Mouse (Mus musculus) erythroblast, embryonic 14.5 days (primary cell): Measurements from ENCODE around the gene Mtmr4. TPM values are rescaled to one million over a fixed set of nuclear protein-coding genes. Genes with fewer than 3 reads are reported as not detected.

Experiments
- H3K27me3 ChIP-seq: 2 replicates; pipeline ENCODE4 v1.6.1; 2012; ENCODE audit warnings: inconsistent platforms; ENCODE audit not compliant: control insufficient read depth
- H3K36me3 ChIP-seq: 2 replicates; pipeline ENCODE4 v1.6.1; 2012; ENCODE audit warnings: mild to moderate bottlenecking, inconsistent platforms; ENCODE audit not compliant: control insufficient read depth
- H3K4me1 ChIP-seq: 2 replicates; pipeline ENCODE4 v1.6.1; 2012; ENCODE audit warnings: inconsistent platforms; ENCODE audit not compliant: control insufficient read depth
- H3K4me3 ChIP-seq: replicated peaks from 2 replicates; pipeline ENCODE3; 2012; ENCODE audit warnings: moderate library complexity, mild to moderate bottlenecking, inconsistent platforms
- H3K9me3 ChIP-seq: 2 replicates; pipeline ENCODE4 v1.6.1; 2012; ENCODE audit warnings: low read length, inconsistent platforms, mixed read lengths; ENCODE audit not compliant: control insufficient read depth
- GATA1 ChIP-seq: IDR thresholded peaks from 2 replicates; pipeline ENCODE4 v1.6.1; 2012; ENCODE audit warnings: low read length, inconsistent platforms, mixed read lengths
- TAL1 ChIP-seq: IDR thresholded peaks from 3 replicates; pipeline ENCODE4 v1.6.1; 2012; ENCODE audit warnings: low read length, inconsistent platforms, mixed read lengths
- polyA plus RNA-seq: library from polyadenylated mRNA; stranded (reverse); fragments of >175 nt; gene quantifications from 2 replicates; pipeline ENCODE4 v1.2.3, GENCODE M21; 2012

The Mtmr4 gene
- polyA plus RNA-seq = 0.20 and 0.53 TPM in 2 replicates

GRCm38 (mm10) chr11:87591526-87592353, at the start of gene Mtmr4:
Gene Mtmr4, plus strand, starts transcription at chr11:87592162.
- Histone ChIP-seq H3K4me1 (peaks cover 70% of the 10 kb centered on the region), H3K27me3 (no peaks in the 10 kb centered on the region), H3K36me3 (peaks cover 27% of the 10 kb centered on the region), H3K4me3 (peak within 1 kb of the TSS; percentile 89), H3K9me3 (no peaks in the 10 kb centered on the region)
- TF ChIP-seq GATA1 = no peak
- TF ChIP-seq TAL1 = no peak

GRCm38 (mm10) chr11:87542285-87542684, 49.7 kb upstream of the Mtmr4 start:
- TF ChIP-seq GATA1 = no peak
- no peak for TF ChIP-seq TAL1
- no peaks in the 10 kb centered on the region for H3K36me3 ChIP-seq

GRCm38 (mm10) chr11:87542906-87543305, 49.1 kb upstream of the Mtmr4 start:
- Histone ChIP-seq H3K4me1 (0 out of 2 replicates have a peak, but pooled peaks cover 1% of the 10 kb centered on the region), H3K9me3 (no peaks in the 10 kb centered on the region), H3K36me3 (no peaks in the 10 kb centered on the region), H3K4me3 (no peak overlapping the region), H3K27me3 (no peaks in the 10 kb centered on the region)
- TF ChIP-seq TAL1 = no peak
- TF ChIP-seq GATA1 = no peak

More at GRCm38 (mm10) chr11:87542285-87542684, 49.7 kb upstream of the Mtmr4 start:
- Histone ChIP-seq H3K9me3 (no peaks in the 10 kb centered on the region), H3K27me3 (no peaks in the 10 kb centered on the region), H3K4me3 (no peak overlapping the region), H3K4me1 (0 out of 2 replicates have a peak, but pooled peaks cover 1% of the 10 kb centered on the region)

GRCm38 (mm10) chr11:87553342-87553741, 38.6 kb upstream of the Mtmr4 start:
- TF ChIP-seq TAL1 (no peak), GATA1 (no peak)
- Histone ChIP-seq H3K36me3 (no peaks in the 10 kb centered on the region), H3K4me3 (no peak overlapping the region), H3K4me1 (no peaks in the 10 kb centered on the region), H3K27me3 (no peaks in the 10 kb centered on the region), H3K9me3 (no peaks in the 10 kb centered on the region)

- Histone ChIP-seq H3K36me3 (no peaks in the 10 kb centered on the region), H3K27me3 (no peaks in the 10 kb centered on the region), H3K9me3 (no peaks in the 10 kb centered on the region), H3K4me1 (no peaks in the 10 kb centered on the region), H3K4me3 (no peak overlapping the region)
- TF ChIP-seq TAL1 (no peak), GATA1 (no peak)
Measured at GRCm38 (mm10) chr11:87554386-87554785, 37.6 kb upstream of the Mtmr4 start.

- Histone ChIP-seq H3K9me3 (no peaks in the 10 kb centered on the region), H3K4me3 (no peak overlapping the region), H3K4me1 (no peaks in the 10 kb centered on the region), H3K36me3 (no peaks in the 10 kb centered on the region), H3K27me3 (no peaks in the 10 kb centered on the region)
- TF ChIP-seq GATA1 = no peak
- no peak for TF ChIP-seq TAL1
Measured at GRCm38 (mm10) chr11:87555106-87555703, 36.8 kb upstream of the Mtmr4 start.

- no peaks in the 10 kb centered on the region for H3K27me3 ChIP-seq
- no peaks in the 10 kb centered on the region for H3K36me3 ChIP-seq
- TF ChIP-seq GATA1 (no peak), TAL1 (no peak)
- H3K4me3 ChIP-seq = no peak overlapping the region
- H3K4me1 ChIP-seq = no peaks in the 10 kb centered on the region
- H3K9me3 ChIP-seq = no peaks in the 10 kb centered on the region
Measured at GRCm38 (mm10) chr11:87561208-87561607, 30.8 kb upstream of the Mtmr4 start.

GRCm38 (mm10) chr11:87566501-87566900, 25.5 kb upstream of the Mtmr4 start, which contains the start of gene Gm11492:
Gene Gm11492, plus strand, starts transcription at chr11:87566653.
- Histone ChIP-seq H3K36me3 (no peaks in the 10 kb centered on the region), H3K27me3 (peaks cover 3% of the 10 kb centered on the region; the same call in 1 of the 2 replicates), H3K9me3 (no peaks in the 10 kb centered on the region), H3K4me3 (no peak within 1 kb of the TSS), H3K4me1 (no peaks in the 10 kb centered on the region)
- TF ChIP-seq GATA1 = no peak
- TF ChIP-seq TAL1 = no peak

GRCm38 (mm10) chr11:87568255-87568953, 23.6 kb upstream of the Mtmr4 start, which contains the start of gene Sept4:
Gene Sept4, plus strand, starts transcription at chr11:87568903.
- peaks cover 6% of the 10 kb centered on the region for H3K27me3 ChIP-seq
- TF ChIP-seq GATA1 (no peak), TAL1 (no peak)
- no peaks in the 10 kb centered on the region for H3K9me3 ChIP-seq
- no peaks in the 10 kb centered on the region for H3K4me1 ChIP-seq
- no peak within 1 kb of the TSS for H3K4me3 ChIP-seq
- H3K36me3 ChIP-seq = no peaks in the 10 kb centered on the region
